Mouse (Mus musculus): ENCODE measurements around the gene Actrt1.

The Actrt1 gene

GRCm38 (mm10) chrX:46328707-46329106 lies at the start of gene Actrt1:
Actrt1 (plus strand) TSS chrX:46329007.
- no peak for DNase-seq

- DNase-seq: no peak
These were observed 2.8 kb downstream of the Actrt1 start for GRCm38 (mm10) chrX:46331463-46332115.

Measured in right cerebral cortex, postnatal 14 days (tissue).